Mouse (Mus musculus): ENCODE measurements at regions not wholly inside any gene's neighbourhood (a gene's known extent, or its start where the extent isn't known, plus 50 kb on each side); places are given as distances from the start of the nearest gene placed in this dataset.
A peak's percentile ranks its signal among the peaks of the same experiment; 100 is the strongest.

DNA sequence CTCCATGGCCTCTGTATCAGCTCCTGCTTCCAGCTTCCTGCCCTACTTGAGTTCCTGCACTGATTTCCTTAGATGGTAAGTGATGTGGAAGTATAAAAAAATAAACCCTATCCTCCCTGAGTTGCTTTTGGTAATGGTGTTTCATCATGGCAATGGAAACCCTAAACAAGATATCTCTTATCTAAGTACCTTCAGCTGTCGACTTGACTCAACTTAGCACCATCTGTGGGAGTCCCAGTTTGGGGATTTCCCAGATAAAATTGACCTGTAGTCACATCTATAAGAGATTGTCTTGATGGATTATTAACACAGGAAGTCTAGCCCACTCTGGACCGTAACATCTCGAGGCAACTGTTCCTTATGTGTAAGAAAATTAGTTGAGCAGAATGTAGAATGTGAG is 570.2 kb upstream of the Gm10306 start:
- no peak for DNase-seq (ENCODE audit: low spot score)

GRCm38 (mm10) chr4:93990273-93990869 is 566.0 kb upstream of the Gm10306 start:
- no peak for DNase-seq (ENCODE audit: low spot score)

DNA sequence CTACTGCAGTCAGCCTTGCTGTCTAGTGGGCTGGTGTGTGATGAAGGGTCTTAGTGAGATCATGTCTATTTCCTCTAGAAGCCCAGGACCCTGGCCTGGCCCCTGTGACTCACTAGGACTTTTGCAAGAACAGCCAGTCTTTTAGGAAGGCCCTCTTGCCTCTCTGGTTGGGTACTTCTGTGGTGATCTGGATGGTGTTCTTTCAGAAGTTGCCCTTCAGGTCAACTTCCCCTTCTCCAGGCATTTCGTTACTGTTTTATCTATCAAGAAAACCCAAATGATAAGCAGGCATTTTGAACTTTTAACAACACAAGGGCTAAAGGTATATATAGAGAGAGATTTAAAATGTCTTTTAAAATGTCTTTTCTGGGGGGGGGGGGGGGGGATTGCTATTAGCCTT is 550.5 kb upstream of the Gm10306 start:
- no peak for DNase-seq (ENCODE audit: low spot score)

- DNase-seq (ENCODE audit: low spot score), result peak; percentile 56
These were observed 549.1 kb upstream of the Gm10306 start for GRCm38 (mm10) chr4:94007088-94007768.

DNA sequence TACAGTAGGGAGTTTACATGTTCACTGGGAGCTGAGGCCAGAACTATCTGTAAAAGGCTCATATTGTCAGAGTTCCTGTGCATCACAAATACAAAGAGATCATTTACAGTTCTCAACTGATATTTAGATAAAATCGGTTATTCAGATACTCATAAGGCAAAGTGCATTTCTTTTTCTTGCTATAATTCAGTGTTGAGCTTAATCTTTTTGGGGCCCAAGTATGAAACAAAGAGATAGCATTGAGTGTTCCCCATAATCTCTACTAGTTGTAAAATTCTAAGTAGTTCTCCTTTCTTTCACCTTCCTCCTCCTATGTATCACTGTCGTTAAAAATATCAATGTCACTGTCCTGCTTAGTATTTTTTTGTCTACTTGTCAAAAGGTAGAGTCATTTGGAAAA is 540.6 kb upstream of the Gm10306 start:
- DNase-seq (ENCODE audit: low spot score), result no peak

- peak; percentile 22 for DNase-seq (ENCODE audit: low spot score)
These were observed 538.6 kb upstream of the Gm10306 start for GRCm38 (mm10) chr4:94017702-94018101.

DNA sequence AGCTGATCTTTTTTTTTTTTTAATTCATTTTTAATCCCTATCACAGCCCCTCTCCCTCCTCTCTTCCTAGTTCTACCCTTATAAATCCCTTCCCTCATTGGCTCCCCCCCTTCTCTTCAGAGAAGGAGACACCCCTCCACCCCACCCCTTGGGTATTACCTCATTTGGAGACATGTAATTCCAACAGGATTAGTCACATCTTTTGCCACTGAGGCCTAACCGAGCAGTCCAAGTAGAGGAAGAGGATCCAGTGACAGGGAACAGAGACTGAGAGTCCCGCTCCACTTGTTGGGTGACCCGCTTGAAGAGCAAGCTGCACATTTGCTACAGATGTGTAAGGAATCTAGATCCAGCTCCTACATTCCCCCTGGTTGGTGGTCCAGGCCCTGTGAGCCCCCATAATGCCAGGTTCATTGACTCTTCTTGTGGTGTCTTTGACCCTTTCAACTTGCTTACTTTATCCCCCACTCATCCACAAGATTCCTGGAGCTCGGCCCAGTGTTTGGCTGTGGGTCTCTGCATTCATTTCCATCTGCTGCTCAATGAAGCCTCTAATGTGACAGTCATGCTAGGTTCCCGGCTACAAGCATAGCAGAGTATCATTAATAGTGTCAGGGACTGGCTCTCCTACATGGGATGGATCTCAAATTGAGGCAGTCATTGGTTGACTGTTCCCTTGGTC is 506.6 kb upstream of the Gm10306 start:
- DNase-seq (ENCODE audit: low spot score), result no peak

DNA sequence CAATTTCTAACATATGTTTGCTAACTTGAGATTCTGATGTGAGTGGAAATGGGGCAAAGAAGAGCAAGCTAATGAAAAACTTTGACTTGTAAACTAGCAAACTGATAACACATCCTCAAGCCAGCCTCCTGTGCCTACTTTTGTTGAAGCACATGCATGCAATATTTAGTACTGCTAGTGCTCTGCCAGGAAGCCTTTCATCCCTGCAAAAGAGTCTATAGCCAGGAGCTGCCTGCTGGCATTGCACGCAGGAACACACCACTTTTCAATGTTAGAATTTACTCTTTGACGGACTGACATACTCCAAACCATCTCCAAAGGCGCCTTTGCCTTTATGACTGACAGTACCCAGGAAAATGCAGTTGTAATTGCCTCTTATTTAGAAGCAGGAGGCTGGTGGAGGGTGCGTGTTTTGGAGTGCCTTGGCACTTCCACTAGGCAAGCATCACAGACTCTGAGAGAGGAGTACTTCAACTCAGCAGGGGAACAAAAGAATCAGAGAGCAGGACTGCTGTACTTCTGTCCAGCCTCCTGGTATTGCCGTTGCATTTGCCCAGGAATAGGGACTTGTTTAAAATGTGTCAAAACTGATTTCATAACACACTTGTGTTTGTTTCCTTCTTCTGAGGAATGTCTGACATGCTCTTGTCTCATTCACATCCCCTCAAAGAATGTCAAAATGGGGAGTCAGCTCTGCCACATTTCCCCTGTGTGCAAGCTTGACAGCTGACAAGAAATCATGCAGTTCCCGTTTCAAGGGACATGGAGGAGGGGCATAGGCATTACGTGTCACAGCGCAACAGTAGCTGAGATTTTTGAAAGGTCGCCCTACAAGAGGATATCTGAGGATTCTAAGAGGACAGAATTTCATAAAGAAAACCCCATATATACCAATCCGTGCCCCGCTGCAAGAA is 503.8 kb upstream of the Gm10306 start:
- no peak for DNase-seq (ENCODE audit: low spot score)

DNA sequence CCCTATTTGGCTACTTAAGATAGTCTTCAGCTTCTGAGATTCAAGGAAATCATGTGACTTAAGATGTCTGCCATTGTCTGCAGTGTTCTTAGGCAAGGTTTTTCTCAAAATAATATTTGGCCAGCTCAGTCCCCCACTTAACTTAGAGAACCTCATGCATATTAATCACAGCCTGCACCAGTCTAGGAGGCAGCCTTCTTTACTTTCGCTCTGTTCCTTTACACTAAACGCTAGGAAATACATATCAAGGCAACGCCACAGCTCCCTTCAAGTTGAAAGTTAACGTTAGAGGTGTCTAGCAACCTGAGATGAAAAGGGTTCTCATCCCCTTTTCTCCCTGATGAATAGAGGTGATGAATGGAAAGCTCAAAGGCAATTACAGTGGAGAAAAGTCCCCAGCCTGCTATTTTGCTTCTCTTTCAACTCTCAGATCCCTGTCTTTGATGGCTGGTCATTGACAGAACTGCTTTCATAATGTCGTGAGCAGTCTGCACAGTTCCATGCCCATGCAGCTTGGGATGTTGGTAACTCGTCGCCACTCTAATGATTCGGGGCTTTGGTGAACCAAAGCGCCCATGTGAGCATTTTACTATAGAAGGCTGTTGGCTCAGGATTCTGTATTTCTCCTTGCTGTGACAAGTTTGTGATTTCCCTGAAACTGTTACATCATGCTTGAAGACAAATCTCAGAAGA is 483.0 kb upstream of the Gm10306 start:
- DNase-seq (ENCODE audit: low spot score), result no peak

DNA sequence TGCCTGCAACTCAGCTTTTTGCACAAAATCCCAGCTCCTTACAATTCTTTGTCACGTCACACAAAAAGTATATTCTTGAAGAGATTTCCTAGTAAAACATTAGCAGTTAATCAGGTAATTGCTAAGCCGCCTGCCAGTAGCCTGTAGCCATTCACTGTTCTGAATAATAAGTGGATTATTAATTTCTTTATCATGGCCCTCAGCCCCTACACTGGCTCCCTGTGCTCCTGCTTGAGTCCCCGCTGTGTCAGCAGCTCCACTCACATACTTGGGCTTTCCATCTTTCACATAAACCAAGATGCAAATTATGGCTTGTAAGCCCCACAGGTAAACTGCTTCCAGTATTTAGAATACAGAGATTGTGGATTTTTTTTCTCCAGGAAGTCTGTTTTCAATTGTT is 473.5 kb upstream of the Gm10306 start:
- DNase-seq (ENCODE audit: low spot score), result no peak

DNA sequence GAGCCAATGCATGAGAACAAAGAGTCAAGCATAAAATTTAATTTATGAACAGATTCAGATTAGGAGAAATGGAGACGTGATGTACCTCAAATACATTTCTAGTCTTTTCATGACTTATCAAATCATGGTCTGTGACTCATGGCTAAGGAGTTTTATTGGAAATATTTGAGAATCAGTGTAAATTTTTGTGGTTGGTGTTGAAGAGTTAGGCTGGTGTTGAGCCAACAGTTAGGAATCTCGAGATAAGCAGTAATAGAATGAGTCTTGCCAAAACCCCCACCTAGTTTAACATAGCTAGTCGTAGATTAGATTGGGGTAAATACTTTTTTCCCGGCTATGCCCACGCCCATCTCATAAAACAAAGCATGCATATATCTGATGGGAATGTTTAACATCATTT is 462.0 kb upstream of the Gm10306 start:
- DNase-seq (ENCODE audit: low spot score), result no peak

- no peak for DNase-seq (ENCODE audit: low spot score)
These were observed 449.4 kb upstream of the Gm10306 start for GRCm38 (mm10) chr4:94106941-94107340.

- DNase-seq (ENCODE audit: low spot score), result no peak
These were observed 439.5 kb upstream of the Gm10306 start for GRCm38 (mm10) chr4:94116881-94117280.

- no peak for DNase-seq (ENCODE audit: low spot score)
These were observed 432.2 kb upstream of the Gm10306 start for GRCm38 (mm10) chr4:94124177-94124576.

- DNase-seq (ENCODE audit: low spot score), result no peak
These were observed 418.4 kb upstream of the Gm10306 start for GRCm38 (mm10) chr4:94137921-94138320.

GRCm38 (mm10) chr4:94144901-94145801 is 411.2 kb upstream of the Gm10306 start:
- DNase-seq (ENCODE audit: low spot score), result no peak

DNA sequence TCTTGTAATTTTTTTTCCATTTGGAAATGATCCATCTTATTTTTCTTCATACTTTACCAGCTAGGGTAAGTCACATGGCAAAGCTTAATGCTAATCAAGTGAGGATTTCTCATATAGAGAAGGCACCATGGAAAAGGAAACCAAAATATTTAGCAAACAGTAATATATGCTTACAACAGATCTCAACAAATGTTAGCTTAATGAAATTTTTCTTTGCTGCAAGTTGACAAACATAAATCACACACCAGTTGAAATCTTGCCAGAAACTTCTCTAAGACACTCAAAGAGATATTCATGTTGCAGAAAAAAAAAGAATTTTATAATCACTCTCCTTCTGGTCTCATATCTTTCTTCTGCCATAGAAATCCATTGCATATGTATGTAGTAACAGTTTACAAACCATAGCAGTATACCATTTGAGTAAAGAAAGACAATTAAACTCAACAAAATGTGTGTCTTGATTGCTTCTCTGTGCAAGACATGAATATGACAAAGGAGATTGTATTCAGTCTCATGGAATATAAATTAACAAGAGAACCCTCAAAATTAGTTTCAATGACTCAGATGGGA is 408.3 kb upstream of the Gm10306 start:
- DNase-seq (ENCODE audit: low spot score), result no peak

DNA sequence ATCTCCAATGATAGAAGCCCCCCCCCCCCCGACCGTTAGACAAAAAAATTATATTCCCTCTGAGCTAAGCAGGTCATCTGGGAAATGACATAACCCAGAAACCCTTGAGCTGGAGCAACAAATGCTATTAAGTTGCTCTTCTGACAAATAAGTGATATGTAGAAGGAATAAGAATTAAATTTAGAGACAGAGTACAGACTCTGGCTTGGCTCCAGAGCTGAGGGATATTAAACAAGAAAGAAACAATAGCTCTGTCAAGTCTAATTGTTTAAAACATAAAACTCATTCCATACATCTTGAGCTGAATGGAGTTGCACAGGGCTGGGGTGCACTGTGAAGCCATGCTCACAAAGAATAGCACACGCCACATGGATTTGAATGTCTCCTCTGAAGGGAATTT is 407.3 kb upstream of the Gm10306 start:
- no peak for DNase-seq (ENCODE audit: low spot score)

DNA sequence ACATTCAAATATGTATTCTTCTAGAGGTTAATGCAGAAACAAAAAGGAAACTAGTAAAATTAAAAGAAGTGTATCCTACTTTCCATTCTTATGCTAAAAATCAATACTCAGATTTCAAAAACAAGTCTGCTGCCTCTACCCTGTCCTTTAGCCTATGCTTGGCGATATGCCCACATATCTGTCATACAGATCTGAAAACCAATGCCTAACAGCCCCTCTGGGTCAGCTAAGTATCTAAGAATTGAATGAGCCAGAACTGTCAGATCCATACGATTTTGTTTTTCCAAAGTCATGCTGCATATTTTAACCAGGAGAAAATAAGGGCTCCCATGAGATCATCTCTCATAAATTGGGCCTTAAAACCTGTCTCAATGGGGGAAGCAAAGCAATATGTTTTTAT is 395.7 kb upstream of the Gm10306 start:
- DNase-seq (ENCODE audit: low spot score), result no peak

DNA sequence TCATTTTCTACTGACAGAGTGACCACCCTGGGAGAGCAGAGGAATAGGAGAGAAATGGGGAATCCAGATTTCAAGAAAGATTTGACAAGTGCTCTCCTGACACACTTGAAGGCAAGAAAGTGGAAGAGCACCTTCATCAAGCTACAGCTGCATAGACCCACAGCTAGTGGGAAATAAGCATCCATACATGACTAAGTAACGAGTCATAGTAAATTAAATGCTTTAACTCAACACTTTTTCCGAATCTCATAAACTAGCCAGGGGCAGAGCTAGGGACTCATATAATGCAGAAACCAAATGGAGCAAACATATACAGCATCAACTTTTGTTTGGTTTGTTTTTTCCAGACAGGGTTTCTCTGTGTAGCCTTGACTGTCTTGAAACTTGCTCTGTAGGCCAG is 383.2 kb upstream of the Gm10306 start:
- no peak for DNase-seq (ENCODE audit: low spot score)

Measured in layer of hippocampus, adult 9-10 months (tissue).